In the genomic region with DNA sequence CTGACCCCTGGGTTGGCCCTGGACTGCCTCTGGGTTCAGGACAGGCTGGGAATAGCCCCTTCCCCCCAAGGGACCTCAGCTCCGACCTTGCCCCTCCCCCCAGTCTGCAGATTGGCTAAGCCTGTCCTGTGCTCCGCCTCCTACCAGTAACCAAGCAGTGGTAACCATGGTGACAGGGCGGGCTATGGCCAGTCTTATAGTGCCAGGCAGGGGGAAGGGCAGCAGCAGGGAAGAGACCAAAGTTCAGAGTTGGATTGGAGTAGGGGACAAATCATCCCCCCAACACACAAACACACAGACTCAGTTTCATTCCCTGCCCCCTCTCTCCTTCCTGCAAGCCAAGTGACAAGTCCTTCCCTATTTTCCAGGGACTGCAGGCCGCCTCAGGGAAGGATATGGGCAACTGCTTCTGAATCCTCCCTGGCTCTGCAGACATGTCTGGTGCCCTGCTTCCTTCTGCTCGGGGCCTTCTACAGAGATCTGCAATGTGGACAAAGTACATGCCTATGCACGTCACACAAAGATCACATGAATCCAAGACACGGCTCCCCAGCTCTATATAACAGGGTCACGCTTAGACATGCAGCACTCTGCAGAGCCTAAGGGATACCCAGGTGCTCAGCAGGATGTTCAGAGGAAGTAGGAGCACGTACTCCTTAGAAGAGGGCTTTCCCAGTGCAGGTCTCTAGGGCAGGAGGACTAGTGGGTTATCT, we compare ENCODE assay signal across 8 mouse cellular contexts. TPM values are rescaled to one million over a fixed set of nuclear protein-coding genes. Genes with fewer than 3 reads are reported as not detected.
DNase-seq lines count a peak whose midpoint lies in the region.

No protein-coding gene starts in this region.

- H3K27me3 ChIP-seq in forebrain, embryonic 10.5 days (ENCODE audit: poor library complexity, severe bottlenecking) = no peaks in the 10 kb centered on the region

- WGBS in forebrain, embryonic 10.5 days = 19% methylated on average over 9 of the region's 9 CpGs

- H3K27ac ChIP-seq in forebrain, embryonic 10.5 days = peak overlapping the region; percentile 96

- peak overlapping the region; percentile 38 for H3K4me3 ChIP-seq in forebrain, embryonic 10.5 days

- H3K4me1 ChIP-seq in forebrain, embryonic 10.5 days = peaks cover 97% of the 10 kb centered on the region

- H3K36me3 ChIP-seq in forebrain, embryonic 10.5 days (replicated peaks) = peaks cover 93% of the 10 kb centered on the region

- no peaks in the 10 kb centered on the region; the same call in 1 of the 2 replicates for H3K9me3 ChIP-seq in forebrain, embryonic 10.5 days

- DNase-seq in 3T3-L1 (ENCODE audit: low read depth, low spot score) (peak; percentile 19), adipocyte (ENCODE audit: low spot score) (peak; percentile 50)
- DNase-seq in forebrain, embryonic 10.5 days (ENCODE audit: extremely low spot score, low spot score) = peak; percentile 98
- DNase-seq in hindlimb bud, embryonic 11.5 days (ENCODE audit: extremely low spot score, low read depth, low spot score) = peak; percentile 83
- DNase-seq in left cerebral cortex, adult 8-10 months (ENCODE audit: low spot score in 2 of 2) = peak; percentile 31 to 81
- peak; percentile 84 for DNase-seq in lung, postnatal 25 days (ENCODE audit: low spot score)
- peak; percentile 60 to 62 for DNase-seq in right cerebral cortex, postnatal 36 days (ENCODE audit: low spot score in 2 of 2)
- DNase-seq in c-Kit-positive CD71-positive TER-119-positive erythroid progenitor cells, embryonic 14.5 days (ENCODE audit: low spot score) = no peak

RNA-seq across cellular contexts. Expression of a gene that starts 14.5 kb away (rescaled TPM):
- polyA plus RNA-seq in forebrain, embryonic 10.5 days (2016; fragmentation: Nextera tagmentation; extraction: Ambion mirVana) = 99.7 and 102 TPM in 2 replicates
- 100 to 1,000 TPM in 3 of 4 experiments, 10 to 100 TPM in 1; 96.0 to 114 (median 107) TPM for total RNA-seq in left cerebral cortex, adult 8-10 months (2022)
